Mouse (Mus musculus): ENCODE results near the gene Ppwd1. TPM values are rescaled to one million over a fixed set of nuclear protein-coding genes. Genes with fewer than 3 reads are reported as not detected.
A peak's percentile ranks its signal among the peaks of the same experiment; 100 is the strongest.
"Not testable (repeated sequence)": the region's sequence is repeated elsewhere in the genome, so short reads cannot be mapped to it uniquely, and the experiment has no call there.

Ppwd1 gene
- polyA plus RNA-seq (2012; rRNA removed) (4.8 and 7.6 TPM in 2 replicates), polyA plus RNA-seq (2014; fragmentation: Nextera tagmentation; extraction: Ambion mirVana) (8.5 and 8.9 TPM in 2 replicates)

DNA sequence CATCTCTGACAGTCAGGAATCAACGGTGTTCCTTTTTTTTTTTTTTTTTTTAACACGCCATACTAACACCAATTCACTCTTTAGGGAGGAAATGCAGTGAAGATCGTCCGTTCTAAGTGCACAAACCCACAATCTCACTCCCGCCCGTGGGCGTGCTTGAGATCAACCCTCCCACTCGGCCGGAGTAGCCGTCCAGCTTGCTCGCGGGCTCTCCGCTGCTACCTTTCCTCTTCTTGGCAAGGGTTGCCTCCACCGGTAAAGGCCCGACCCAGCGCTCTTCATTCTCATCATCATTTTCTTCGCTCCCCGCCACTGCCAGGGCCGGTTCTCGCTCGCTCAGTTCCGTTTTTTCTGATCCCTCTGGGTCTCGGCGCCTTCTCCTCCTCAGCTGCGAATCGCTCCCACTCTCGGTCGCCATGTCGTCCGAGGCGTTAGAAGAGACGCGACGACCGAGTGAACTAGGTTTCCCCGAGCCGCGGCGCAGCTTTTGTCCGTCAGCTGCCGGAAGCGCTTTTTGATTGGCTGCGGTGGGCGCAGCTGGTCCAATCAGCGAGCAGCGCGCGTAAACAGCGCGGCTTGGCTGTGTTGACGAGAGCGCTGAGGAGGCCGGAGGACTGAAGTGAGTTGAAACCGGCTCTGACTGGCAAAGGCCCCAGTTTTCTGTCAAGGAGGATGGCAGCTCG is at the start of gene Ppwd1, which contains the start of gene Cenpk:
Gene Ppwd1 (minus strand): TSS at position 460 of the 683 bp plus-strand sequence.
Gene Cenpk (plus strand): TSS at position 228 of the 683 bp plus-strand sequence.
- peak; percentile 64 for TF ChIP-seq EP300 (IDR thresholded peaks at IDR 0.05; ENCODE audit: low read depth)
- no peak for TF ChIP-seq CTCF (IDR thresholded peaks at IDR 0.05; ENCODE audit: low read depth)
- Histone ChIP-seq H3K36me3 (replicated peaks; ENCODE audit: control insufficient read depth, insufficient read depth, low read depth) (peaks cover 4% of the 10 kb centered on the region; the same call in 1 of the 2 replicates), H3K27me3 (ENCODE audit: control insufficient read depth, insufficient read depth, low read length) (no peaks in the 10 kb centered on the region), H3K4me1 (replicated peaks; ENCODE audit: control insufficient read depth in 2 of 2, insufficient read depth in 2 of 2, low read length in 1 of 2) (peaks cover 3 to 8% of the 10 kb centered on the region in 2 experiments), H3K9me3 (ENCODE audit: control insufficient read depth, low read length) (no peaks in the 10 kb centered on the region), H3K4me2 (ENCODE audit: low read depth) (peak within 1 kb of the TSS; percentile 86), H3K9ac (replicated peaks) (peak within 1 kb of the TSS; percentile 84), H3K4me3 (ENCODE audit: insufficient read depth in 1 of 2, low read depth in 2 of 2, low read length in 2 of 2) (peak within 1 kb of the TSS; percentile 61 to 94), H3K27ac (peak within 1 kb of the TSS; percentile 87)
- ATAC-seq (ENCODE audit: insufficient read depth) (peak; percentile 98), DNase-seq (ENCODE audit: low read depth in 3 of 3, low spot score in 3 of 3) (peak; percentile 92 to 94 (median 93))
- WGBS (ENCODE audit: insufficient replicate concordance): under 1% methylated on average over 55 of the region's 55 CpGs

DNA sequence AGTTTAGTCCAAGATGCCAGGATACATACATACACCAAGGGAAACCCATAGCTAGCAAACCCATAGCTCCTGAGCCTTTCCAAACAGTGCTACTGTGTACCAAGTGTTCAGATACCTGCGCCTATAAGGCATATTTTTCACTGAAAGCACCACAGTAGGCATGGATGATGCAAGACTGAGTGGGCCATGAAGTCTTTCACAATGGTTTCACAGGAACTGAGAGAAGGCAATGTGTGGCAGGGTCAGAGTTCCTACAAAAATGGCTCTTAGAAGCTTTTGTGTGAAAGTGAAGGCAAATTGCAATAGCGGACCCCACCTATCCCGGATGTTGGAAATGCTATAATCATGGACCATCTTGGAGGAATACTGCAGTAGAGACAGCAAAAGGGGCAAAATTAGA is 30.4 kb upstream of the Ppwd1 start:
- H3K27me3 ChIP-seq (ENCODE audit: control insufficient read depth, insufficient read depth, low read length): no peaks in the 10 kb centered on the region
- no peak overlapping the region for H3K4me3 ChIP-seq (ENCODE audit: insufficient read depth in 1 of 2, low read depth in 2 of 2, low read length in 2 of 2)
- no peak overlapping the region for H3K4me2 ChIP-seq (ENCODE audit: low read depth)
- DNase-seq (ENCODE audit: low read depth in 3 of 3, low spot score in 3 of 3): no peak
- no peak for ATAC-seq (ENCODE audit: insufficient read depth)
- no peaks in the 10 kb centered on the region for H3K36me3 ChIP-seq (replicated peaks; ENCODE audit: control insufficient read depth, insufficient read depth, low read depth)
- H3K27ac ChIP-seq: no peak overlapping the region
- H3K4me1 ChIP-seq (replicated peaks; ENCODE audit: control insufficient read depth in 2 of 2, insufficient read depth in 2 of 2, low read length in 1 of 2): no peaks in the 10 kb centered on the region
- H3K9ac ChIP-seq (replicated peaks): no peak overlapping the region
- 73% methylated on average over 3 of the region's 3 CpGs for WGBS (ENCODE audit: insufficient replicate concordance)
- TF ChIP-seq EP300 (IDR thresholded peaks at IDR 0.05; ENCODE audit: low read depth) (no peak), CTCF (IDR thresholded peaks at IDR 0.05; ENCODE audit: low read depth) (no peak)
- H3K9me3 ChIP-seq (ENCODE audit: control insufficient read depth, low read length): no peaks in the 10 kb centered on the region

DNA sequence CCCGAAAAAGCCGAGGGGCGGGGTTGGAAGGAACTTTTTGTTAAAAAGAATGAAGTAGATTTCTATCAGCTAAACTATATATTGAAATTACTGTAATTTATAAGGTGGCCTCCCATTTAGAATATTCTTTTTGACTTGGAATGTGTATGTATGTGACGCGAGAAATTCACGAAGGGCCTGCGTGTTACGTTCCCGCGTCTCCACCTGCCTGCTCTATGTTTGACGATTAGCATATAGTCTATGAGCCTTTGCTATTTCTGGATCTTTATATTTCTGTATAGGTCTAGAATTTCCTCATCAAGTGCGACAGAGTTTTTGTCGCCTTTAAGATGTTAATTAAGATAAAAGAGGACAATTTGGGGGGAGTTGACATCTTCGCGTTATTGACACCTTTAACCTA is 538 bp upstream of the Ppwd1 start:
- H3K27ac ChIP-seq: peak overlapping the region; percentile 87
- no peaks in the 10 kb centered on the region for H3K27me3 ChIP-seq (ENCODE audit: control insufficient read depth, insufficient read depth, low read length)
- peak overlapping the region; percentile 61 to 94 for H3K4me3 ChIP-seq (ENCODE audit: insufficient read depth in 1 of 2, low read depth in 2 of 2, low read length in 2 of 2)
- 4% methylated on average over 15 of the region's 15 CpGs for WGBS (ENCODE audit: insufficient replicate concordance)
- H3K9ac ChIP-seq (replicated peaks): peak overlapping the region; percentile 80
- H3K9me3 ChIP-seq (ENCODE audit: control insufficient read depth, low read length): no peaks in the 10 kb centered on the region
- ATAC-seq (ENCODE audit: insufficient read depth) (peak; percentile 54; the same call in 1 of the 2 replicates), DNase-seq (ENCODE audit: low read depth in 3 of 3, low spot score in 3 of 3) (peak; percentile 22 to 37 (median 26))
- TF ChIP-seq CTCF (IDR thresholded peaks at IDR 0.05; ENCODE audit: low read depth) (no peak), EP300 (IDR thresholded peaks at IDR 0.05; ENCODE audit: low read depth) (no peak)
- peaks cover 3 to 8% of the 10 kb centered on the region in 2 experiments for H3K4me1 ChIP-seq (replicated peaks; ENCODE audit: control insufficient read depth in 2 of 2, insufficient read depth in 2 of 2, low read length in 1 of 2)
- H3K36me3 ChIP-seq (replicated peaks; ENCODE audit: control insufficient read depth, insufficient read depth, low read depth): peaks cover 4% of the 10 kb centered on the region; the same call in 1 of the 2 replicates
- peak overlapping the region; percentile 74 for H3K4me2 ChIP-seq (ENCODE audit: low read depth)

DNA sequence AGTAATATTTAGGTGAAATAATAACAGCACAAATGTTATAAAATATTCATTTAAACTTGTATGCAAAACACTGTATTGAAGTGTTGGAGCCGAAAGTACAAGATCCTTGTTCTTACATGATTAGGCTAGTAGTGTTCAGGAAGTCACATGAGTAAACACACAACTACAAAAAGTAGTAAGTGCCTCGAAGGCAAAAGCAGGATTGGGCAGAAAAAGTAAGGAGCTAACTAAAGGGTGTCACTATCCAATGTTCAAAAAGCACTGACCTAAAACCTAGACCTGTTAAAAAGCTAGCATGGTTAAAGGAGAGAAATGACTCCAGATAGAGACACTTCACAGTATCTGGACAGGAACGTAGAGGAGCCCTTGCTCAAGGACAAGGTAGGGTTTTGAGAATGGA is 1.2 kb downstream of the Ppwd1 start:
- Histone ChIP-seq H3K27ac (peak overlapping the region; percentile 23), H3K36me3 (replicated peaks; ENCODE audit: control insufficient read depth, insufficient read depth, low read depth) (peaks cover 6% of the 10 kb centered on the region; the same call in 1 of the 2 replicates), H3K9me3 (ENCODE audit: control insufficient read depth, low read length) (no peaks in the 10 kb centered on the region), H3K4me3 (ENCODE audit: insufficient read depth in 1 of 2, low read depth in 2 of 2, low read length in 2 of 2) (peak overlapping the region; percentile 61 to 85), H3K4me1 (replicated peaks; ENCODE audit: control insufficient read depth in 2 of 2, insufficient read depth in 2 of 2, low read length in 1 of 2) (peaks cover 3 to 8% of the 10 kb centered on the region in 2 experiments), H3K9ac (replicated peaks) (peak overlapping the region; percentile 84), H3K27me3 (ENCODE audit: control insufficient read depth, insufficient read depth, low read length) (no peaks in the 10 kb centered on the region), H3K4me2 (ENCODE audit: low read depth) (peak overlapping the region; percentile 86)
- no peak for ATAC-seq (ENCODE audit: insufficient read depth)
- no peak for TF ChIP-seq EP300 (IDR thresholded peaks at IDR 0.05; ENCODE audit: low read depth)
- TF ChIP-seq CTCF (IDR thresholded peaks at IDR 0.05; ENCODE audit: low read depth): no peak
- DNase-seq (ENCODE audit: low read depth in 3 of 3, low spot score in 3 of 3): peak in 1 of 3 experiments; percentile 13
- WGBS (ENCODE audit: insufficient replicate concordance): 25% methylated on average over 3 of the region's 3 CpGs

DNA sequence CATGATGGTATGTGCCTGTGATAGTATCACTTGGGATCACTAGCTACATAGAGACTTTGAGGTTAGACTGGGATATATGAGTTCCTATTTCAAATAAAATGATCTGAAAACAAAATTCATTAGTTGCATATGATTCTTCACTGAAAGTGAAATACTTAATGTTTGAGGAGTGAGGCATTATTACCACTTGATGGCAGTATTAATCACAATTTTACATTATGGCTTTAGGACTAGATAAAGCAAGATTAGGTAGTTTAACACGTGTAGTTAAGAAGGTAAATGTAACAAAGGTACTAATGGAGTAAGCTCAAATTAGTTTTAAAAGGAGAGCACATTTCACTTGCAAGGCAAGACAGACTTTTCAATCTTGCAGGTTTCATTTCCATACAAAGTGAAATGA is 24.3 kb downstream of the Ppwd1 start:
- Histone ChIP-seq H3K9me3 (ENCODE audit: control insufficient read depth, low read length) (no peaks in the 10 kb centered on the region), H3K36me3 (replicated peaks; ENCODE audit: control insufficient read depth, insufficient read depth, low read depth) (peaks cover 23% of the 10 kb centered on the region), H3K4me3 (ENCODE audit: insufficient read depth in 1 of 2, low read depth in 2 of 2, low read length in 2 of 2) (no peak overlapping the region), H3K9ac (replicated peaks) (no peak overlapping the region), H3K4me2 (ENCODE audit: low read depth) (no peak overlapping the region), H3K4me1 (replicated peaks; ENCODE audit: control insufficient read depth in 2 of 2, insufficient read depth in 2 of 2, low read length in 1 of 2) (no peaks in the 10 kb centered on the region), H3K27me3 (ENCODE audit: control insufficient read depth, insufficient read depth, low read length) (no peaks in the 10 kb centered on the region), H3K27ac (no peak overlapping the region)
- ATAC-seq (ENCODE audit: insufficient read depth): no peak
- WGBS (ENCODE audit: insufficient replicate concordance): 29% methylated on average over 1 of the region's 1 CpGs
- DNase-seq (ENCODE audit: low read depth in 3 of 3, low spot score in 3 of 3): no peak
- TF ChIP-seq CTCF (IDR thresholded peaks at IDR 0.05; ENCODE audit: low read depth): no peak
- no peak for TF ChIP-seq EP300 (IDR thresholded peaks at IDR 0.05; ENCODE audit: low read depth)

DNA sequence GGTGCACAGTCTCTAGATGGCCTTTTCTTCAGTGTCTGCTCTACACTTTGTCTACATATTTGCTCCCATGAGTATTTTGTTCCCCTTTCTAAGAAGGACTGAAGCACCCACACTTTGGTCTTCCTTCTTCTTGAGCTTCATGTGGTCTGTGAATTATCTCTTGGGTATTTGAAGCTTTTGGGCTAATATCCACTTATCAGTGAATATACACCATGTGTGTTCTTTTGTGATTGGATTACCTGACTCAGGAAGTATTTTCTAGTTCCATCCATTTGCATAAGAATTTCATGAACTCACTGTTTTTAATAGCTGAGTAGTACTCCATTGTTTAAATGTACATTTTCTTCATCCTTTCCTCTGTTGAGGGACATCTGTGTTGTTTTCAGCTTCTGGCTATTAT is 32.8 kb downstream of the Ppwd1 start:
- not testable (repeated sequence) for DNase-seq (ENCODE audit: low read depth in 3 of 3, low spot score in 3 of 3)
- peaks cover 21% of the 10 kb centered on the region for H3K36me3 ChIP-seq (replicated peaks; ENCODE audit: control insufficient read depth, insufficient read depth, low read depth)

More for the DNA sequence above, 32.8 kb downstream of the Ppwd1 start:
- H3K4me2 ChIP-seq (ENCODE audit: low read depth); H3K27me3 ChIP-seq (ENCODE audit: control insufficient read depth, insufficient read depth, low read length); H3K9me3 ChIP-seq (ENCODE audit: control insufficient read depth, low read length); H3K4me3 ChIP-seq (ENCODE audit: insufficient read depth in 1 of 2, low read depth in 2 of 2, low read length in 2 of 2); H3K4me1 ChIP-seq (replicated peaks; ENCODE audit: control insufficient read depth in 2 of 2, insufficient read depth in 2 of 2, low read length in 1 of 2); H3K9ac ChIP-seq (replicated peaks); ATAC-seq (ENCODE audit: insufficient read depth); H3K27ac ChIP-seq: not testable (repeated sequence)
